Mouse (Mus musculus): ENCODE data around the gene Tmem52b.

DNA sequence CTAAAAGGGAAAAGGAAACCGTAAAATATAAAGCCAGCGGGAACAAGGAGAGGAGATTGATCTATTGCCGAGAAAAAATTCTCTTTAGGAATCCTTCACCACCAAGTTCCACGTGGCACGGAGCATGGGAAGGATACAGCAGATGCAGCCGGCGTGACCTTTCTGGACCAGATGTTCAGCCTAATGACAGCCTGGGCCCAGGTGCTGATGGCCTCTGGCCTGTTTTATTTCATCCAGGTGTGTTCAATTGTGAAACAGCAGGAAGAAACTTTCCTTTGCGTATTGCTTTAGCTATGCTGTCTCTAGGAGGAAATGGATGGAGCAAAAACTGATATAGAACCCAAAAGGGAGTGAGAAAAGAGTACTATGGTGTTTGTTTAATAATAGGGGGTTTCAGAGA is 513 bp downstream of the Tmem52b start:
- TF ChIP-seq CTCF (IDR thresholded peaks at IDR 0.05; ENCODE audit: low read depth) (no peak), EP300 (optimal IDR thresholded peaks at IDR 0.05) (no peak)

All from stomach, postnatal 0 days (tissue).